Mouse (Mus musculus): Measurements from ENCODE around the gene Fam173a. TPM values are rescaled to one million over a fixed set of nuclear protein-coding genes. Genes with fewer than 3 reads are reported as not detected.

The Fam173a gene
- polyA plus RNA-seq, 1 experiment from 2014 or later: 101 TPM

DNA sequence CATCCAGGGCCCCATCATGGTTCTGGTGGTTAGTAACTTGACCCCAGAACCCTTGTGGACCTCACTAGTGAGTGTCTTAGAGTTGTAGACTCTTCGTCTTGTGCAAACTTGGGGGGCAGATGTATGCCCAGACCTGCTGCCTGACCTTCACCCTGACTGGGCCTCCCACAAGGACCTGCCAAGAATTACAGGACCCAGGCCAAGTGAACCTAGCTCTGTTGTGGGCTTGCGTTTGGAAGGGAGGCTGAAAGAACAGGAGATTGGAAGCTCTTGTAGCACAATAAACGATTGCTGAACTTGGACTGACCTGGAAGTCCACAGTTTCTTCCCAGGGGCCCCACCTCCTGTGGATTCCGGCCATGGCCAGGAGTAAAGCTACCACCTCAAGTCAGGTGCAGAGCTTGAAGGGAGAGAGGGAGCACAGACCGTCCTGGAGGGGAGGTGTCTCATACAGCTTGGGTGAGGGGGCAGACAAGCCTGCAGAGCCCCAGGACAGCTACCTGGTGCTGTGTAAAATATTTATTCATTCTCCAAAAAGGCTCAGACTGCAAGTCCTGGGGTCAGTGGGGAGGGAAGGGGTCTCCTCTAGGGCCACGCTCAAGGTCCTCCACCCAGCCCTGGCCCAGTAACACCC is 41.4 kb upstream of the Fam173a start:
- Histone ChIP-seq H3K9ac (peak overlapping the region; percentile 73), H3K27me3 (no peaks in the 10 kb centered on the region), H3K36me3 (peaks cover 49% of the 10 kb centered on the region), H3K4me2 (peak overlapping the region; percentile 95), H3K4me1 (peaks cover 82% of the 10 kb centered on the region), H3K9me3 (replicated peaks) (no peaks in the 10 kb centered on the region), H3K4me3 (replicated peaks) (peak overlapping the region; percentile 64), H3K27ac (peak overlapping the region; percentile 100)
- 11% methylated on average over 6 of the region's 6 CpGs for WGBS
- ATAC-seq (replicated peaks; ENCODE audit: low FRiP score): no peak

DNA sequence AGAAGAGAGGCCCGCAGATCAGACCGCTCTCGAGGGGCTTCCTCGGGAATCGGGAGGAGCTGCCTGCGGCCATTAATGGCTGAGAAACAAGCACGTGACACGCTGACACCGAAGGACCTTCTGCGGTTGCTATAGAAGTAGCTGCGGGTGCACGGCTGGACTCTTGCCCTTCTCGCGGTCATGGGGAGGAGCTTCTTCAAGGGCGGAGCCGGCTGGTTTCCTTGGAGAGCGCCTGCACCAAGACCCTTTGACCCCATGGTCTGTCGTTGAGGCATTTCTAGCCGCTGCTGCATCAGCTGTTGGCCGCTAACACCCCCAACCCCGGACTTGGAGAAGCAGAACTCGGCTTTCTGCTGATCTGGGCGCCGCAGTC is 40.6 kb upstream of the Fam173a start, which contains the start of gene Stub1:
Gene Stub1 (minus strand): TSS at position 114 of the 373 bp plus-strand sequence.
- peak within 1 kb of the TSS; percentile 64 for H3K4me3 ChIP-seq (replicated peaks)
- H3K9me3 ChIP-seq (replicated peaks): no peaks in the 10 kb centered on the region
- under 1% methylated on average over 24 of the region's 24 CpGs for WGBS
- peaks cover 82% of the 10 kb centered on the region for H3K4me1 ChIP-seq
- H3K27me3 ChIP-seq: no peaks in the 10 kb centered on the region
- peaks cover 43% of the 10 kb centered on the region for H3K36me3 ChIP-seq
- peak; percentile 69 for ATAC-seq (replicated peaks; ENCODE audit: low FRiP score)
- H3K9ac ChIP-seq: peak within 1 kb of the TSS; percentile 73
- H3K4me2 ChIP-seq: peak within 1 kb of the TSS; percentile 95
- H3K27ac ChIP-seq: peak within 1 kb of the TSS; percentile 100

DNA sequence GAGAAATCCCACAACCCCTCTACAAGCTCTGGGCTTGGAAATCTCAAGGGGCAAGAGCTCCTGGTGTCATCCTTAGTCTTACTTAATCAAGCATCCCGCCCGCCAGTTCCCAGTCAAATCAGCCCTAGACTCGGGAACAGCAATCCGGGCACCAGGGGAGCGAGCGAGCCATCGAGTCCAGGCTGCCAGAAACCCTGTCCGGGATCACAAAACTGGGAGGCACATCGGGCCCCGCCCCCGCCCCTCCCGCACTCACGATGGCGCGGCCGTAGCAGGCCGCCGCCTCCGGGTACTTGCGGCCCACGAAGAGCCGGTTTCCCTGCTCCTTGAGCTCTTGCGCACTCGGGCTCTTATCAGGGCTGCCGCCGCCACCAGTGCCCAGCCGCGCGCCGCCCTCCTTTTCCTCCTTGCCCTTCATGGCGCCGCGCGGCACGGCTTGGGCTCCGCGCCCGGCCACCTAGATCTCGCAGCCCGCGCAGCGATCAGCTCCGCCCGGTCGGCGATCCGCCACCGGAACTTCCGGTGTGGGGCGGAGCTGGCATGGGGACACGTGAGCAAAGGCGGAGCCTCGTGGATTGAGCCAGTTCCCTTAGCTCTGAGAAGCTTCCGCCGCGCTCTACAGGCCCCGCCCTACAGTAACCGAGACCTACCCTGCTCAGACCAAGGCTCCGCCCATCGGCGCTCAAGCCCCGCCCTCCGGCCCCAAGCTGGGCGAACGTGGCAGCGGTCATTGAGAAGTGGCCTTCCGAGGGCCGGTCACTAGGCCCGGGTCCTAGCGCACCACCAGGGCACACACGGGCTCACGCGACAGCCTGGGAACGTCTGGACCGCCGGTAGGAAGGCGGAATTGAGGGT is 40.0 kb upstream of the Fam173a start:
- Histone ChIP-seq H3K36me3 (peaks cover 42% of the 10 kb centered on the region), H3K4me3 (replicated peaks) (peak overlapping the region; percentile 64)
- under 1% methylated on average over 76 of the region's 77 CpGs for WGBS

DNA sequence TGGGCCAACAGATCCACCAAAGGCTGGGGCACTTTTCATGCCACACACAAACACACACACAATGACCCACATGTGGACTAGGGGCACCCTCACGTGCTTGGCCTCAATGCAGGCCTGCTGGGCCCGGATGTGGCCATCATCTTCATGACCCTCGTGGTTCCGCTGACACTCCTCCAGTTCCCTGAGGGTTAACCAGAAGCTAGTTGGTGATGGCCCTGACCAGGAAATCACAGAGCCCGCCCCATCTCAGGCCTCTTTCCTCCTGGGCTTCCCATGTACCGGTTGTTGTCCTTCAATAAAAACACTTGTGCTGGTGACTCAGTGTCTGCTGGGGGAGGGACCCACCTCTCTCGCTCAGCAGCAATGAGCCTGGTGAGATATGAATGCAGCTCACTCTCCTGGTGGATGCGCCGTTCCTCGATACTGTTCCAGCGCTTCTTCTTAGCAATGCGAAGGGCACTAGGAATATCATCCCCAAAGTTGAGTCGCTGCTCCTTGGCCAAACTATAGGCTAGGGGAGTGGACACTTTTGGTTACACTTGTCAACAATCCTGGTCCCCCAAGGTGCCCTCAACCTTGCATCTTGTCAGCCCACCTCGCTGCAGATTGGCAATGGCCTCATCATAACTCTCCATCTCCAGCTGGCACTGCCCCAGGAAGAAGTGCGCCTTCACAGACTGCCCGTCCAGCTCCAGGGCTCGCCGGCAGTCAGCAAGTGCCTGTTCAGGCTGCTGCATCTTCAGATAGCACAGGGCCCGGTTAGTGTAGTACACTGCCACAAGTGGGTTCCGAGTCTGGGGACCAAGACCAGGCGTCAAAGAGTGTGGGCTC is 39.0 kb upstream of the Fam173a start:
- Histone ChIP-seq H3K4me2 (peak overlapping the region; percentile 95), H3K36me3 (peaks cover 51% of the 10 kb centered on the region), H3K27me3 (no peaks in the 10 kb centered on the region), H3K9me3 (replicated peaks) (no peaks in the 10 kb centered on the region), H3K27ac (peak overlapping the region; percentile 100), H3K4me3 (replicated peaks) (peak overlapping the region; percentile 64), H3K9ac (peak overlapping the region; percentile 73), H3K4me1 (peaks cover 75% of the 10 kb centered on the region)
- ATAC-seq (replicated peaks; ENCODE audit: low FRiP score): no peak
- 55% methylated on average over 21 of the region's 21 CpGs for WGBS

More for the DNA sequence above, 40.0 kb upstream of the Fam173a start:
- peak; percentile 89 for ATAC-seq (replicated peaks; ENCODE audit: low FRiP score)
- Histone ChIP-seq H3K9me3 (replicated peaks) (no peaks in the 10 kb centered on the region), H3K4me1 (peaks cover 82% of the 10 kb centered on the region), H3K4me2 (peak overlapping the region; percentile 95), H3K27ac (peak overlapping the region; percentile 100), H3K27me3 (no peaks in the 10 kb centered on the region), H3K9ac (peak overlapping the region; percentile 73)

DNA sequence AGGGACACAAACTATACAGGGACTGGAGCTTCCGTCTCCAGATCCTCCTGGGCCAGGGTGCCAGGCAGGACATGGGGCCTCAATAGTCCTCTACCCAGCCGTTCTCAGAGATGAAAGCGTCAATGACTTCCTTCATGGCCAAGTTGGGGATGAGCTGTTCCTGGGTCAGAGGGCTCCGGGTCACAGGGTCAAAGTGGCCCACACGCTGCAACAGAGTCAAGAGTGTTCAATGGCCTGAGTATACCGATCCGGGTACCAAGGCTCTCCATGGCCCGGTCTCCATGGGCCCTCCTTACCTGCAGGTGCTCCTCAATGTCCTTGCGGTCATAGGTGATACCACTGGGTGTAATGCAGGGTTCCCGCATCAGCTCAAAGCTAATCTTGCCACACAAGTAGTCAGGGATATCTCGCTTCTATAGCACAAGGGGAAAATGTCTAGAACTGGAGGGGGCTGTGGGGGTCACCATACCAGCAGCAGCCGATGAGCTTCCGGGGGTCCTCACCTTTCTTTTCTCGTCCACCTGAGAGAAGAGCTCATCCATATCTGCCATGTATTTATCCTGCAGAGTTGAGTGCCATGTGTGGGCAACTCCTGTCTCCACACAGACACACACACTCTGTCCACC is 38.2 kb upstream of the Fam173a start:
- Histone ChIP-seq H3K27ac (0 out of 2 replicates have a peak overlapping the region, but pooled peaks have one; percentile 95), H3K4me1 (peaks cover 73% of the 10 kb centered on the region), H3K36me3 (peaks cover 57% of the 10 kb centered on the region), H3K4me2 (peak overlapping the region; percentile 95), H3K4me3 (replicated peaks) (peak overlapping the region; percentile 64), H3K27me3 (no peaks in the 10 kb centered on the region), H3K9me3 (replicated peaks) (no peaks in the 10 kb centered on the region), H3K9ac (peak overlapping the region; percentile 73; the same call in 1 of the 2 replicates)
- no peak for ATAC-seq (replicated peaks; ENCODE audit: low FRiP score)
- 90% methylated on average over 14 of the region's 14 CpGs for whole genome bisulfite sequencing

DNA sequence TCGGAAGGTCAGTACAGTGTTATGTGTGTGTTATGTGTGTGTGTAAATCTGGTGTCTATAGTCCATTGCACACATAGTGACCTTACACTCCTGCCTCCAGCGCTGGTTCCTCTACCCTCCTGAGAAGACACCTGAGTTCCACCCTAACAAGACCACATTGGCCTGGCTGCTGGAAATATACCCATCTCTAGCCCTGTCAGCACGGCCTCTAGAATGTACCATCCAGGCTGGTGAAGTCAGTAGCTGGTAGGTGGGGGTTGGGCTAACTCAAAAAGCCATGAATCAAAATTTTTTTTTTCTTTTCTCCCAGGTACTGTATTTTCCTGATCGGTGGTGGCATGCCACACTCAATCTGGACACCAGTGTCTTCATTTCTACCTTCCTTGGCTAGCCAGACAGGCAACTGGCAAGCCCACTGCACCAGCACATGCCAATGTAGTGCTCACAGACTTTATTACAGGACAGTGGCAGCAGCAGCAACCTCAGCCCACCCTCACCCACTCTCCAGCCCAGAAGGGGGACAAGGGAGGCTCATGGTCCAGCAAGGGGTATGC is 37.6 kb upstream of the Fam173a start:
- H3K9me3 ChIP-seq (replicated peaks): no peaks in the 10 kb centered on the region
- WGBS: 85% methylated on average over 4 of the region's 4 CpGs
- ATAC-seq (replicated peaks; ENCODE audit: low FRiP score): no peak
- H3K27me3 ChIP-seq: no peaks in the 10 kb centered on the region
- peak overlapping the region; percentile 64 for H3K4me3 ChIP-seq (replicated peaks)
- H3K4me1 ChIP-seq: peaks cover 71% of the 10 kb centered on the region
- peak overlapping the region; percentile 95 for H3K4me2 ChIP-seq
- 0 out of 2 replicates have a peak overlapping the region, but pooled peaks have one; percentile 66 for H3K9ac ChIP-seq
- H3K36me3 ChIP-seq: peaks cover 56% of the 10 kb centered on the region
- H3K27ac ChIP-seq: 0 out of 2 replicates have a peak overlapping the region, but pooled peaks have one; percentile 95

DNA sequence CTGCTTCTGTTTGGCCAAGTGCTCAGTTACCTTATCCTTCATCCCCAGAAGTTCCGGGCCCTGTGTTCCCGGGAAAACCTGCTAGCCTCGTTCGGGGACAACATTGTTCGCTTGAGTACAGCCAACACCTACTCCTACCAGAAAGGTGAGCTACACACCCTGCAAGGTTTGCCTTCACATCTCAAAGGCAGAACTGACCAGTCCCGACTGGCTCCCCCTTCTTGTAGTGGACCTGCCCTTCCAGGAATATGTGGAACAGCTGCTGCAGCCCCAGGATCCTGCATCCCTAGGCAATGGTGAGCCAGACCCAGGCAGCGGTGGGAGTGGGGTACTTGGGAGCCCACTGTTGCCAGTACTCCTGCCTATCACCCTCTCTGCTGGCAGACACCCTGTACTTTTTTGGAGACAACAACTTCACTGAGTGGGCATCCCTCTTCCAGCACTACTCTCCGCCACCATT is 36.9 kb upstream of the Fam173a start:
- no peak for ATAC-seq (replicated peaks; ENCODE audit: low FRiP score)
- peaks cover 50% of the 10 kb centered on the region for H3K36me3 ChIP-seq
- no peaks in the 10 kb centered on the region for H3K9me3 ChIP-seq (replicated peaks)
- peak overlapping the region; percentile 66 for H3K9ac ChIP-seq
- 39% methylated on average over 8 of the region's 8 CpGs for WGBS
- H3K4me2 ChIP-seq: peak overlapping the region; percentile 95
- peak overlapping the region; percentile 95 for H3K27ac ChIP-seq
- H3K4me1 ChIP-seq: peaks cover 71% of the 10 kb centered on the region
- H3K4me3 ChIP-seq (replicated peaks): peak overlapping the region; percentile 57
- no peaks in the 10 kb centered on the region for H3K27me3 ChIP-seq

DNA sequence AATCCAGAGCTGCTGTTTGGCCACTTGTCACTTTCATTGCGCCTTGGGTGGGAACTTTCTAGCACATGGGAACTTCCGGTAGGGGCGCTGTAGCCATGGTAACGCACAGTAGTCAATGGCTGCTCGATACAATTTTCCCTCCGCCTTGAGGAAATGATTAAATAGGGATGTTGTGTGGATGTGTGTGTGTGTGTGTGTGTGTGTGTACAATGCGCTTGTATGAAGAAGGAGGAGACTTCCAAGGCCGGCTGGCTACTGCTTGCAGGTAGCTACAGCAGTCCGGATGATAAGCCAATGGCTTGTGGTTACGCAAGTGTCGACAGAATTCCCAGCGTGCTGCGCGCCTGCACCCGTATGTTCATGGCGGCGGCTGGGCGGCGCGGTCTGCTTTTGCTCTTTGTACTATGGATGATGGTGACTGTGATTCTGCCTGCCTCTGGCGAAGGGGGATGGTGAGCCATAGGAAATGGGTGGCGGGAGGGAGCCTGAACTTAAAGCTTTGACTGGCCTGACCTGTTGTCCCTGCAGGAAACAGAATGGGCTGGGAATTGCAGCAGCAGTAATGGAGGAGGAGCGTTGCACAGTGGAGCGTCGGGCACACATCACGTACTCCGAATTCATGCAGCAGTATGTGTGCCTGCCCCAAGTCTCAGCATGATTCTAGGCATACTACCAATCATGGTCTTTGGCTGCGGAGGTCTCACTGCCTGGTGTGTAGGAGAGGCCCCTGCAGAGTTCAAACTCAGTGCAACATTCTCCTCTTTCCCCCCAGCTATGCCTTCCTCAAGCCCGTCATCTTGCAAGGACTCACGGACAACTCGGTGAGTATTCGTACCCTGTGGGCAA is 36.2 kb upstream of the Fam173a start, which contains the start of gene Jmjd8:
Gene Jmjd8 (plus strand): TSS at position 156 of the 846 bp plus-strand sequence.
- H3K9ac ChIP-seq: peak within 1 kb of the TSS; percentile 66
- peak within 1 kb of the TSS; percentile 95 for H3K27ac ChIP-seq
- H3K27me3 ChIP-seq: no peaks in the 10 kb centered on the region
- peak within 1 kb of the TSS; percentile 95 for H3K4me2 ChIP-seq
- H3K4me3 ChIP-seq (replicated peaks): peak within 1 kb of the TSS; percentile 57
- peaks cover 50% of the 10 kb centered on the region for H3K36me3 ChIP-seq
- H3K9me3 ChIP-seq (replicated peaks): no peaks in the 10 kb centered on the region
- WGBS: under 1% methylated on average over 32 of the region's 32 CpGs
- H3K4me1 ChIP-seq: peaks cover 71% of the 10 kb centered on the region
- ATAC-seq (replicated peaks; ENCODE audit: low FRiP score): no peak; the same call in 1 of the 2 replicates

DNA sequence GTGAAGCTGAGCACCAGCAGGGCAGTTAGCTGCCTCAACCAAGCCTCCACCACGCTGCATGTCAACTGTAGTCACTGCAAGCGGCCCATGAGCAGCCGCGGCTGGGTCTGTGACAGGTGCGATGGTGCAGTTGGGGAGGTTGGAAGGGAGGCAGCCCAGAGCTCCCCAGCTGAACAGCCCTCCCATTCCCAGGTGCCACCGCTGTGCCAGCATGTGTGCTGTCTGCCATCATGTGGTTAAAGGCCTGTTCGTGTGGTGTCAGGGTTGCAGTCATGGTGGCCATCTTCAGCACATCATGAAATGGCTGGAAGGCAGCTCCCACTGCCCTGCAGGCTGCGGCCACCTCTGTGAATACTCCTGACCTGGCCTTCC is 35.5 kb upstream of the Fam173a start:
- WGBS: 85% methylated on average over 8 of the region's 8 CpGs
- Histone ChIP-seq H3K27me3 (no peaks in the 10 kb centered on the region), H3K9me3 (replicated peaks) (no peaks in the 10 kb centered on the region), H3K9ac (peak overlapping the region; percentile 66), H3K4me2 (peak overlapping the region; percentile 95), H3K27ac (peak overlapping the region; percentile 95), H3K36me3 (peaks cover 50% of the 10 kb centered on the region), H3K4me3 (replicated peaks) (peak overlapping the region; percentile 57), H3K4me1 (peaks cover 69% of the 10 kb centered on the region)
- ATAC-seq (replicated peaks; ENCODE audit: low FRiP score): no peak

DNA sequence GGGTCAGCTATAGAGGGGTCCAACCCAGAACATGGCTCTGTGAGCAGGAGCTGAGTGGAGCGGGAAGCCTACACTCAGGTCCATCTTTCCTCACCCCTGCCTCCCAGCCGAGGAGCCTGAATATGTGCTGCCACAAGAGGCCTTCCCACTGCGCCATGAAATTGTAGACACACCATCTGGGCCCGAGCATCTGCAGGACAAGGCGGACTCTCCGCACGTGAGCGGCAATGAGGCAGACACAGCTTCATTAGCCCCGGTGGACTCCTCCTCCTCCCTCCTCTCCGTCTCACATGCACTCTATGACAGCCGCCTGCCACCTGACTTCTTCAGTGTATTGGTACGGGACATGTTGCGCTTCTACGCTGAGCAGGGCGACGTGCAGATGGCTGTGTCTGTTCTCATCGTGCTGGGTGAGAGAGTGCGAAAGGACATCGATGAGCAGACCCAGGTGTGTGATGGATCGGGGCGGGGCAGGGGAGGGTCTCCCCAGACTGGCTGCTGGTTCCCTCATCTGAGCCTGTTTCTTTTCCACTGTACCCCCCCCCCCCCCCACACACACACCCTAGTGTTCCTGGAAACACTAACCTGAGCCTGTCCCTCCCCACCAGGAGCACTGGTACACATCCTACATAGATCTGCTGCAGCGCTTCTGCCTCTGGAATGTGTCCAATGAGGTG is 35.0 kb upstream of the Fam173a start:
- no peak overlapping the region for H3K9ac ChIP-seq
- 90% methylated on average over 22 of the region's 22 CpGs for WGBS
- no peak overlapping the region for H3K4me3 ChIP-seq (replicated peaks)
- H3K36me3 ChIP-seq: peaks cover 50% of the 10 kb centered on the region
- H3K9me3 ChIP-seq (replicated peaks): no peaks in the 10 kb centered on the region
- 0 out of 2 replicates have a peak, but pooled peaks cover under 1% of the 10 kb centered on the region for H3K27me3 ChIP-seq
- ATAC-seq (replicated peaks; ENCODE audit: low FRiP score): no peak
- H3K4me2 ChIP-seq: peak overlapping the region; percentile 95
- peaks cover 69% of the 10 kb centered on the region for H3K4me1 ChIP-seq
- H3K27ac ChIP-seq: peak overlapping the region; percentile 95; the same call in 1 of the 2 replicates
